Mouse (Mus musculus) intestine, embryonic 15.5 days (tissue): Measurements from ENCODE around the gene Wnt9b. TPM values are rescaled to one million over a fixed set of nuclear protein-coding genes. Genes with fewer than 3 reads are reported as not detected.
A peak's percentile ranks its signal among the peaks of the same experiment; 100 is the strongest.

Experiments used
- ATAC-seq: fragments of 200-750 bp; cut with Nextera tagmentation; 2 replicates; pipeline ENCODE4 v1.8.0; 2017; ENCODE audit warnings: moderate TSS enrichment, moderate library complexity
- H3K27ac ChIP-seq: fragments of 300-500 bp; sonication (generic); 2 replicates; pipeline ENCODE4 v1.5.1; 2015; ENCODE audit warnings: mild to moderate bottlenecking, inconsistent platforms
- H3K27me3 ChIP-seq: fragments of 300-500 bp; sonication (generic); replicated peaks from 2 replicates; pipeline ENCODE4 v1.6.1; 2015; ENCODE audit warnings: inconsistent platforms
- H3K36me3 ChIP-seq: fragments of 300-500 bp; sonication (generic); 2 replicates; pipeline ENCODE4 v1.6.1; 2015; ENCODE audit warnings: inconsistent platforms
- H3K4me1 ChIP-seq: fragments of 300-500 bp; sonication (generic); replicated peaks from 2 replicates; pipeline ENCODE4 v1.6.1; 2015; ENCODE audit warnings: inconsistent platforms
- H3K4me2 ChIP-seq: fragments of 300-500 bp; sonication (generic); replicated peaks from 2 replicates; pipeline ENCODE4 v1.6.1; 2015; ENCODE audit warnings: mild to moderate bottlenecking, inconsistent platforms
- H3K4me3 ChIP-seq: fragments of 300-500 bp; sonication (generic); replicated peaks from 2 replicates; pipeline ENCODE4 v1.5.1; 2015; ENCODE audit warnings: inconsistent platforms
- H3K9ac ChIP-seq: fragments of 300-500 bp; sonication (generic); 2 replicates; pipeline ENCODE4 v1.6.1; 2015; ENCODE audit warnings: inconsistent platforms
- H3K9me3 ChIP-seq: fragments of 300-500 bp; sonication (generic); 2 replicates; pipeline ENCODE4 v1.6.1; 2016; ENCODE audit warnings: inconsistent platforms
- WGBS: fragments of 180-500 bp; shearing (Covaris S2); methylation state at CpG from one replicate; pipeline ENCODE4 v1.1.7; 2015; 5-methylcytosine and 5-hydroxymethylcytosine counted together
- polyA plus RNA-seq: library from polyadenylated mRNA; unstranded; fragments of >200 nt; fragmentation: Nextera tagmentation; extraction: Ambion mirVana; gene quantifications from 2 replicates; pipeline ENCODE4 v1.2.1, GENCODE M21; 2015

The Wnt9b gene
- polyA plus RNA-seq, 1 experiment from 2014 or later: 0.04 TPM

GRCm38 (mm10) chr11:103722040-103722481 lies 27.6 kb downstream of the Wnt9b start:
- no peaks in the 10 kb centered on the region for H3K27me3 ChIP-seq
- H3K4me1 ChIP-seq: peaks cover 11% of the 10 kb centered on the region
- H3K9me3 ChIP-seq: no peaks in the 10 kb centered on the region
- peak overlapping the region; percentile 10; the same call in 1 of the 2 replicates for H3K9ac ChIP-seq
- ATAC-seq: peak; percentile 58
- H3K4me3 ChIP-seq: peak overlapping the region; percentile 17
- no peaks in the 10 kb centered on the region for H3K36me3 ChIP-seq
- H3K4me2 ChIP-seq: peak overlapping the region; percentile 54
- WGBS: 14% methylated on average over 9 of the region's 9 CpGs
- 0 out of 2 replicates have a peak overlapping the region, but pooled peaks have one; percentile 22 for H3K27ac ChIP-seq

DNA sequence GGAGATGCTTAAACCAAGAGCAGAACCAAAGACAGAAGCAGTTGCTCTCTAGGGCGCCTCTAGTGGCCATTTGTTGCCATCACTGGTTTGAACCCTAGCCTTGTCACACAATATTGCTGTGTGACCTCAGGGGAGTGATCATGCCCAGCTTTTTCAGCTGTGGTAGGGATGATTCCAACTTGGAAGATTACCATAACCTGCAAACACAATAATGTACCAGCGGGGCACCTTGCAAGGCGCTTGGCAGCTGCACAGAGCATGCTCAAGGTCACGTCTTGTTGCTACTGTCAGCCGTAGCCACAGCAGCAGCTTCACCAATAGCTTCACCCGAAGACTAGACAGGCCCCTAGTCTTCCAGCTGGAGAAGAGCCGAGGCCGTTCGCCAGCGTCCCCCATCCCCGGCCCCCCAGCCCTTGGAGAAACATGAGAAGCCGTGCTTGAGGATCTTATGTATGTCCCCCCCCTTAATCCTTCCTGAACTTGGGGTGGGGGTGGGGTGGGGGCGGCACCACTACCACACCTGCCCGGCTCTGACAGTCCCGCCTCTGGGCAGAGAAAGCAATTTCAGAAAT lies 28.1 kb downstream of the Wnt9b start:
- peaks cover 11% of the 10 kb centered on the region for H3K4me1 ChIP-seq
- H3K27ac ChIP-seq: no peak overlapping the region
- no peaks in the 10 kb centered on the region for H3K36me3 ChIP-seq
- H3K4me3 ChIP-seq: peak overlapping the region; percentile 17
- H3K4me2 ChIP-seq: peak overlapping the region; percentile 54
- H3K9me3 ChIP-seq: no peaks in the 10 kb centered on the region
- ATAC-seq: peak; percentile 63
- H3K27me3 ChIP-seq: no peaks in the 10 kb centered on the region
- WGBS: 22% methylated on average over 15 of the region's 15 CpGs
- peak overlapping the region; percentile 10; the same call in 1 of the 2 replicates for H3K9ac ChIP-seq

- Histone ChIP-seq H3K4me1 (peaks cover 11% of the 10 kb centered on the region), H3K4me3 (no peak overlapping the region), H3K27me3 (no peaks in the 10 kb centered on the region), H3K27ac (no peak overlapping the region), H3K9ac (no peak overlapping the region), H3K4me2 (no peak overlapping the region), H3K36me3 (no peaks in the 10 kb centered on the region), H3K9me3 (no peaks in the 10 kb centered on the region)
- no peak for ATAC-seq
- WGBS: 79% methylated on average over 5 of the region's 5 CpGs
Measured at GRCm38 (mm10) chr11:103719436-103719835, 30.2 kb downstream of the Wnt9b start.

DNA sequence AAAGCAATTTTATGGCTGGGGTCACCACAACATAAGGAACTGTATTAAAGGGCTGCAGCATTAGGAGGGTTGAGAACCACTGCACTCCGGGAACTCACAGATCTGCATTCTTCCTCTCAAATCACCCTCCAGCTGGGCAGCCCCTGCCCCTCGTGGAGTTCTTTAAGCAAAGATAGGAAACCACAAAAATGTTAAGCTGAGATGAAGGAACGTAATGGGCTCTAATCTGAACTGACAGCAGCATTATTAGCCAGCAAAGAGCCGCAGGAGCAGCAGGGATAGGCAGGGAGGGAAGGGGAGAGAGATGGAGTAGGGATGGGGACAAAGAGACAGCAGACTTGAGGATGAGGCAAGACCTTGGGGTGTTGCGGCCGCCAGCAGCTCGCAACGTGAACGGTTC lies 32.6 kb downstream of the Wnt9b start:
- H3K4me3 ChIP-seq: no peak overlapping the region
- H3K9me3 ChIP-seq: no peaks in the 10 kb centered on the region
- no peaks in the 10 kb centered on the region for H3K36me3 ChIP-seq
- no peak overlapping the region for H3K9ac ChIP-seq
- H3K4me1 ChIP-seq: peaks cover 7% of the 10 kb centered on the region
- no peak for ATAC-seq
- no peak overlapping the region for H3K4me2 ChIP-seq
- no peaks in the 10 kb centered on the region for H3K27me3 ChIP-seq
- 68% methylated on average over 9 of the region's 9 CpGs for WGBS
- no peak overlapping the region for H3K27ac ChIP-seq

DNA sequence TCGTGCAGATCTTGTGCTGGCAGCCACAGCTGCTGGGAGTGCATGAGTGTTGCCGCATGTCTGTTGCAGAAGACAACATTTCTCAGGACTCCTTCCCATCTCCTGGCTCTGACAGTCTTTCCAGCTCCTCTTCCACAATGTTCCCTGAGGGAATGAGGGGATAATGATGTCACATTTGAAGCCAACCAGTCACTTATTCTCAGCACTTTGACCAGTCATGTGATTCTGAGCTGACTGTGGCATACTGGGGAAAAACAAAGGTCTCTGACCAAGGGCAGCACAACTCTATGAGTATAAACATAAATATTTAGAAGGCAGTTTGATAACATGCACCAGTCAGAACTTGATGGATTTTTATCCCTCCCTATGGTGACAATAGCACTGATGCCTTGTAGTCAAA lies 35.5 kb downstream of the Wnt9b start:
- H3K9ac ChIP-seq: no peak overlapping the region
- H3K4me2 ChIP-seq: no peak overlapping the region
- ATAC-seq: no peak
- WGBS: 83% methylated on average over 2 of the region's 2 CpGs
- H3K9me3 ChIP-seq: no peaks in the 10 kb centered on the region
- H3K4me1 ChIP-seq: no peaks in the 10 kb centered on the region
- H3K27ac ChIP-seq: no peak overlapping the region
- no peaks in the 10 kb centered on the region for H3K27me3 ChIP-seq
- H3K36me3 ChIP-seq: no peaks in the 10 kb centered on the region
- H3K4me3 ChIP-seq: no peak overlapping the region

DNA sequence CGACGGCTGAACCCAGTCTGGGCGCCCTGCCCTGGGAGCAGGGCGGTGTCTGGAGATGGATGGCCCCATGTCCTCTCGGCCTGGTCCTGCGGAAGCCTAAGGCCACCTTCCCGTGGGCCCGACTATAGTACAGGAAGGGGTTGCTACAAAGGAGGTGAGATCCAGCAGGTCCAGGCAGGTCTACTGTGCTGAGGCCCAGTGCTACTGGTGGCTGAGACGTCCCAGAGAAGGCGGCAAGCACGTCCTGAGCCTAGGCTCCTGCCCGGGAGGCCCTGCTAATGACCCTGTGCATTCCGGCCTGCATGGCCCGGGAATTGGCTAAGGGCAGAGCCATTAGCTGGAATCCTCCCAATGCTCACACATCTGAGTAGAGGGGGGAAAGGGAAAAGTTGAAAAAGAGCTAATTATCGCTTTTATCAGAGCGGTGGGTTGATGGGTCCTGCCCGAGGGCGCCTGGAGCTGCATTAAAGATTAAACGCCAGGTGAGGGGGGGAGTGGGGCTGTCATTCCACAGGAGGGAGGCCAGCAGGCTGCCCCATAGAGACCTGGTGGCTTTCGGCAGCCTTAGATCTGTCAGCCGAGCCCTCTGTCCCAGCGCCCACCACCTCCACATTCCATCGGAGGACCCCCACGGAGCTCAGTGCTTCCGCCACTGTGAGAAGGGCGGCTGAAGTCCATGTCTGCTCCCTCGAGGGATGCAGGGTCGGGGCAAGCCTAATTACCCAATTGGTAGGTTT lies 37.6 kb downstream of the Wnt9b start:
- Histone ChIP-seq H3K27ac (no peak overlapping the region), H3K4me3 (no peak overlapping the region), H3K9ac (no peak overlapping the region), H3K9me3 (no peaks in the 10 kb centered on the region), H3K4me2 (no peak overlapping the region), H3K36me3 (no peaks in the 10 kb centered on the region), H3K27me3 (no peaks in the 10 kb centered on the region), H3K4me1 (no peaks in the 10 kb centered on the region)
- ATAC-seq: no peak
- 46% methylated on average over 28 of the region's 28 CpGs for WGBS

DNA sequence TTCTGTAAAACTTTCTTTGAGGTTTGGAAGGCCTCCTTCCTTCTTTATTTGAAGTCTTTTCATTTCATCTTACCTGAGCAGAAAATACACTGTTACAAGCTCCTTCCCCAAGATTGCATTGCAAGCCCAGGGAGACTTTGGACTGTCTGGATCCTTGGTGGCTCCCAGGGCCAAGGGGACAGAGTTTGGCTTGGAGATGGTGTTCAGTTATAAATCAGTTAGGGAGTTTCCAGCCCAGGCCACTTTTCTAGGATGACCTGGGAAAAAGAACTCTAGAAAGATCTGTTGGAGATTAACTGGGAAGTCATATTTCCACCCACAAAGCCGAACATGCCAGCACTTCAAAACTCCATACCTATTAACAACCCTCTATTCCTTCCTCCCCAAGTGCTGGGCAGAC lies 39.6 kb downstream of the Wnt9b start:
- no peaks in the 10 kb centered on the region for H3K36me3 ChIP-seq
- H3K4me2 ChIP-seq: no peak overlapping the region
- no peaks in the 10 kb centered on the region for H3K9me3 ChIP-seq
- WGBS: 78% methylated on average over 1 of the region's 1 CpGs
- no peaks in the 10 kb centered on the region for H3K4me1 ChIP-seq
- ATAC-seq: no peak
- no peaks in the 10 kb centered on the region for H3K27me3 ChIP-seq
- H3K9ac ChIP-seq: no peak overlapping the region
- H3K4me3 ChIP-seq: no peak overlapping the region
- no peak overlapping the region for H3K27ac ChIP-seq

- Histone ChIP-seq H3K27me3 (no peaks in the 10 kb centered on the region), H3K4me3 (no peak overlapping the region), H3K9ac (no peak overlapping the region), H3K27ac (no peak overlapping the region), H3K4me1 (no peaks in the 10 kb centered on the region), H3K36me3 (no peaks in the 10 kb centered on the region), H3K9me3 (no peaks in the 10 kb centered on the region), H3K4me2 (no peak overlapping the region)
- ATAC-seq: no peak
- 52% methylated on average over 8 of the region's 8 CpGs for WGBS
Measured at GRCm38 (mm10) chr11:103707005-103707404, 42.6 kb downstream of the Wnt9b start.

DNA sequence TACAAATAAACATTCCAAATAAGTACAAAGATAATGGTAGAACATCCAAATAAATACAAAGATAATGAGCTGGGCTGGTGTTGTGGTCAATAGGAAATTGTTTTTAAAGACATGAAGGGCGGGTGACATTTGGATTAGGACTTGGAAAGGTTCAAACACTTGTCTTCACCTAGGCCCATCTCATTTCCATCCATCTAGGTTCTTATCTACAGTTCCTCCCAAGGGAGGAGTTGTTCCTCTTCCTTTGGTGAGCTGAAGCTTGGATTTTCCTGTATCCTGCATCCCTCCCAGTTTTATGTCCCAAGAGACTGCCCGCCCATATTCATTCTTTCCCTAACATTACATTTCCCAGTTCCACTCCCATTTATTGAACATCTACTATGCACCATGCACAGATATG lies 51.4 kb downstream of the Wnt9b start:
- peak overlapping the region; percentile 92; the same call in 1 of the 2 replicates for H3K9ac ChIP-seq
- ATAC-seq: 0 out of 2 replicates have a peak, but pooled peaks have one; percentile 3
- no peaks in the 10 kb centered on the region for H3K4me1 ChIP-seq
- peak overlapping the region; percentile 94 for H3K4me3 ChIP-seq
- H3K36me3 ChIP-seq: no peaks in the 10 kb centered on the region
- 64% methylated on average over 2 of the region's 2 CpGs for WGBS
- no peaks in the 10 kb centered on the region for H3K27me3 ChIP-seq
- peak overlapping the region; percentile 95 for H3K27ac ChIP-seq
- H3K4me2 ChIP-seq: peak overlapping the region; percentile 62
- H3K9me3 ChIP-seq: no peaks in the 10 kb centered on the region

DNA sequence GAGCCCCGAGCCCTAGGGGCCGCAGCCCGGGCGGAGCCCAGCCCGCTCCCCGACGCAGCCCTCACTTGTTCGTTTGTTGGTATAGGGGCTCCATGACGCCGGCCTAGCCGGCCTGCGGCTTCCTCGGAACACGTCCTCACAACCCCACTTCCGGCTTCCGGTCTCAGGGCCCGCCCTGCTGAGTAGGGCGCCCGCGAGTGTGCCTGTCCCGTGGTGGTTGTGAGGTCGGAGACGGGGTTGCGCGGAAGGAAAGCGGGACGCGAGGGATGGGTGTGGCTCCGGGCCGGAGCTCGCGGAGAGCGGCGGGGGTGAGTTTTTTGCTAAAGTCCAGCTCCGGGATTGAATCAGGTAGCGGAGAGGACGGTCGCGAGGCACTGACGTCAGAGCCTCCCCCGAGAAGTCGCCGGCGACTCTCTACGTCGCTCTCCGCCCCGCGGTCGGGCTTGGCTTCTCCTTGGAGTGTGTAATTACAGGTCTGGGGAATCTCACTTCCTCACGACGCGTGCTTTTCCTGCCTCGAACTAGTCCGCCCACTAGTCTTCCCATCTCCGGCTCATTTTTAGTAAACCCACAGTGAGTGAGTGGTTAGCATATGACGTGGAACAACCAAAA lies 52.0 kb downstream of the Wnt9b start, which contains the start of gene Gosr2:
Gene Gosr2 (minus strand): TSS at position 334 of the 612 bp plus-strand sequence.
- H3K4me1 ChIP-seq: no peaks in the 10 kb centered on the region
- H3K27me3 ChIP-seq: no peaks in the 10 kb centered on the region
- peak within 1 kb of the TSS; percentile 62 for H3K4me2 ChIP-seq
- peak; percentile 98 for ATAC-seq
- H3K4me3 ChIP-seq: peak within 1 kb of the TSS; percentile 94
- H3K9me3 ChIP-seq: no peaks in the 10 kb centered on the region
- peak within 1 kb of the TSS; percentile 95 for H3K27ac ChIP-seq
- WGBS: under 1% methylated on average over 57 of the region's 57 CpGs
- H3K36me3 ChIP-seq: no peaks in the 10 kb centered on the region
- peak within 1 kb of the TSS; percentile 92 for H3K9ac ChIP-seq

GRCm38 (mm10) chr11:103696851-103697564 lies 52.6 kb downstream of the Wnt9b start:
- peak overlapping the region; percentile 92 for H3K9ac ChIP-seq
- no peaks in the 10 kb centered on the region for H3K4me1 ChIP-seq
- H3K36me3 ChIP-seq: no peaks in the 10 kb centered on the region
- H3K4me3 ChIP-seq: peak overlapping the region; percentile 94
- WGBS: 2% methylated on average over 18 of the region's 18 CpGs
- peak overlapping the region; percentile 62 for H3K4me2 ChIP-seq
- H3K27ac ChIP-seq: peak overlapping the region; percentile 95
- no peak for ATAC-seq
- H3K27me3 ChIP-seq: no peaks in the 10 kb centered on the region
- H3K9me3 ChIP-seq: no peaks in the 10 kb centered on the region

- no peak overlapping the region for H3K4me2 ChIP-seq
- H3K4me3 ChIP-seq: no peak overlapping the region
- H3K9ac ChIP-seq: no peak overlapping the region
- 62% methylated on average over 1 of the region's 1 CpGs for WGBS
- ATAC-seq: no peak
- no peaks in the 10 kb centered on the region for H3K9me3 ChIP-seq
- no peak overlapping the region for H3K27ac ChIP-seq
- H3K4me1 ChIP-seq: no peaks in the 10 kb centered on the region
- no peaks in the 10 kb centered on the region for H3K27me3 ChIP-seq
- H3K36me3 ChIP-seq: no peaks in the 10 kb centered on the region; the same call in 1 of the 2 replicates
Measured at GRCm38 (mm10) chr11:103693241-103693640, 56.4 kb downstream of the Wnt9b start.
